Mouse (Mus musculus) liver, adult 2 months (tissue): ENCODE measurements around the gene Rnaset2b.
"Not testable (repeated sequence)": the region's sequence is repeated elsewhere in the genome, so short reads cannot be mapped to it uniquely, and the experiment has no call there.

ENCODE experiments used
- CTCF ChIP-seq: fragments of 200-500 bp; IDR thresholded peaks from 2 replicates; pipeline ENCODE4 v1.5.1; 2011; ENCODE audit warnings: low read depth, low read length, control low read depth
- POLR2A ChIP-seq: fragments of 200-500 bp; IDR thresholded peaks from 2 replicates; pipeline ENCODE4 v1.6.1; 2011; ENCODE audit warnings: low read length, control low read depth; ENCODE audit not compliant: insufficient read depth; ENCODE audit errors: extremely low read depth

GRCm38 (mm10) chr17:6971238-6971637 is 804 bp downstream of the Rnaset2b start:
- TF ChIP-seq POLR2A, CTCF: not testable (repeated sequence)
